Mouse (Mus musculus): ENCODE measurements around the gene Lpo. TPM values are rescaled to one million over a fixed set of nuclear protein-coding genes. Genes with fewer than 3 reads are reported as not detected.

The Lpo gene
- polyA plus RNA-seq, 1 experiment, result not detected

GRCm38 (mm10) chr11:87772354-87772753 is 55.7 kb downstream of the Lpo start:
- no peak overlapping the region for H3K27ac ChIP-seq (replicated peaks; ENCODE audit: low read depth, low read length)
- no peak overlapping the region for H3K4me3 ChIP-seq (ENCODE audit: insufficient read depth, low read depth, low read length)
- no peaks in the 10 kb centered on the region for H3K4me1 ChIP-seq (ENCODE audit: control insufficient read depth, insufficient read depth, insufficient read length, low read length)

GRCm38 (mm10) chr11:87770989-87771388 is 57.1 kb downstream of the Lpo start:
- H3K4me1 ChIP-seq (ENCODE audit: control insufficient read depth, insufficient read depth, insufficient read length, low read length), result no peaks in the 10 kb centered on the region
- H3K27ac ChIP-seq (replicated peaks; ENCODE audit: low read depth, low read length), result no peak overlapping the region
- H3K4me3 ChIP-seq (ENCODE audit: insufficient read depth, low read depth, low read length), result no peak overlapping the region

GRCm38 (mm10) chr11:87768745-87769144 is 59.3 kb downstream of the Lpo start:
- Histone ChIP-seq H3K4me3 (ENCODE audit: insufficient read depth, low read depth, low read length) (no peak overlapping the region), H3K4me1 (ENCODE audit: control insufficient read depth, insufficient read depth, insufficient read length, low read length) (no peaks in the 10 kb centered on the region), H3K27ac (replicated peaks; ENCODE audit: low read depth, low read length) (no peak overlapping the region)

GRCm38 (mm10) chr11:87763988-87764876 is 63.9 kb downstream of the Lpo start:
- no peaks in the 10 kb centered on the region for H3K4me1 ChIP-seq (ENCODE audit: control insufficient read depth, insufficient read depth, insufficient read length, low read length)
- no peak overlapping the region for H3K27ac ChIP-seq (replicated peaks; ENCODE audit: low read depth, low read length)
- H3K4me3 ChIP-seq (ENCODE audit: insufficient read depth, low read depth, low read length), result no peak overlapping the region

GRCm38 (mm10) chr11:87763511-87763987 is 64.5 kb downstream of the Lpo start:
- no peak overlapping the region for H3K4me3 ChIP-seq (ENCODE audit: insufficient read depth, low read depth, low read length)
- H3K27ac ChIP-seq (replicated peaks; ENCODE audit: low read depth, low read length), result no peak overlapping the region
- no peaks in the 10 kb centered on the region for H3K4me1 ChIP-seq (ENCODE audit: control insufficient read depth, insufficient read depth, insufficient read length, low read length)

GRCm38 (mm10) chr11:87762702-87763385 is 65.2 kb downstream of the Lpo start:
- no peaks in the 10 kb centered on the region for H3K4me1 ChIP-seq (ENCODE audit: control insufficient read depth, insufficient read depth, insufficient read length, low read length)
- H3K4me3 ChIP-seq (ENCODE audit: insufficient read depth, low read depth, low read length), result no peak overlapping the region

GRCm38 (mm10) chr11:87761806-87762701 is 66.0 kb downstream of the Lpo start:
- no peaks in the 10 kb centered on the region for H3K4me1 ChIP-seq (ENCODE audit: control insufficient read depth, insufficient read depth, insufficient read length, low read length)
- no peak overlapping the region for H3K4me3 ChIP-seq (ENCODE audit: insufficient read depth, low read depth, low read length)
- no peak overlapping the region for H3K27ac ChIP-seq (replicated peaks; ENCODE audit: low read depth, low read length)

More at GRCm38 (mm10) chr11:87762702-87763385, 65.2 kb downstream of the Lpo start:
- H3K27ac ChIP-seq (replicated peaks; ENCODE audit: low read depth, low read length), result no peak overlapping the region

- no peak overlapping the region for H3K27ac ChIP-seq (replicated peaks; ENCODE audit: low read depth, low read length)
- no peak overlapping the region for H3K4me3 ChIP-seq (ENCODE audit: insufficient read depth, low read depth, low read length)
- H3K4me1 ChIP-seq (ENCODE audit: control insufficient read depth, insufficient read depth, insufficient read length, low read length), result no peaks in the 10 kb centered on the region
These were observed 66.8 kb downstream of the Lpo start for GRCm38 (mm10) chr11:87761181-87761721.

GRCm38 (mm10) chr11:87760301-87761081 is 67.6 kb downstream of the Lpo start, which contains the start of gene Tspoap1:
TSS of gene Tspoap1 (plus strand) at chr11:87760541.
- no peak within 1 kb of the TSS for H3K4me3 ChIP-seq (ENCODE audit: insufficient read depth, low read depth, low read length)
- no peaks in the 10 kb centered on the region for H3K4me1 ChIP-seq (ENCODE audit: control insufficient read depth, insufficient read depth, insufficient read length, low read length)
- H3K27ac ChIP-seq (replicated peaks; ENCODE audit: low read depth, low read length), result no peak within 1 kb of the TSS

GRCm38 (mm10) chr11:87759609-87760005 is 68.5 kb downstream of the Lpo start:
- Histone ChIP-seq H3K4me1 (ENCODE audit: control insufficient read depth, insufficient read depth, insufficient read length, low read length) (no peaks in the 10 kb centered on the region), H3K4me3 (ENCODE audit: insufficient read depth, low read depth, low read length) (no peak overlapping the region), H3K27ac (replicated peaks; ENCODE audit: low read depth, low read length) (no peak overlapping the region)

- no peak overlapping the region for H3K4me3 ChIP-seq (ENCODE audit: insufficient read depth, low read depth, low read length)
- no peaks in the 10 kb centered on the region for H3K4me1 ChIP-seq (ENCODE audit: control insufficient read depth, insufficient read depth, insufficient read length, low read length)
- no peak overlapping the region for H3K27ac ChIP-seq (replicated peaks; ENCODE audit: low read depth, low read length)
These were observed 69.0 kb downstream of the Lpo start for GRCm38 (mm10) chr11:87758957-87759608.

- Histone ChIP-seq H3K27ac (replicated peaks; ENCODE audit: low read depth, low read length) (no peak overlapping the region), H3K4me3 (ENCODE audit: insufficient read depth, low read depth, low read length) (no peak overlapping the region), H3K4me1 (ENCODE audit: control insufficient read depth, insufficient read depth, insufficient read length, low read length) (no peaks in the 10 kb centered on the region)
These were observed 69.8 kb downstream of the Lpo start for GRCm38 (mm10) chr11:87758161-87758911.

Measured in brown adipose tissue, adult 24 weeks (tissue).